Mouse (Mus musculus): ENCODE measurements around the gene Nfya.
A peak's percentile ranks its signal among the peaks of the same experiment; 100 is the strongest.

Gene Nfya

DNA sequence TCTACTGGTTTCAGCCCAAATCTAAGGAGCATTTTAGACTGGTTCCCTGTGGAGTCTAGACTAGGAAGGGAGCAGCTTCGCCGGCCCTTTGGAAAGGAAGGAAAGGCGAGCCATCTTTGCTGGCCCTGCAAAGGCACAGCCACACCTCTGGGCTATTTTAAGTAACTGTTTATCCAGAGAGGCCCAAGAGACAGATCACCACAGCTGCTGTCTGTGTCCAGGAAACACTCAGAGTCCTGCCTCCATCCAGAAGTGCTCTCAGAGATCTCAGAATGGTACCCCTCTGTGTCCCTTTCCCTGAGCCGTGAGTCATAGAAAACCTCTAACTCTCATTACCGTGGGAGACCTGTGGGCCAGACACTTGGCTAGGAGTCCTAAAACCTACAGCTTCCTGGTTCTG lies 20.7 kb upstream of the Nfya start:
- no peak for DNase-seq

DNA sequence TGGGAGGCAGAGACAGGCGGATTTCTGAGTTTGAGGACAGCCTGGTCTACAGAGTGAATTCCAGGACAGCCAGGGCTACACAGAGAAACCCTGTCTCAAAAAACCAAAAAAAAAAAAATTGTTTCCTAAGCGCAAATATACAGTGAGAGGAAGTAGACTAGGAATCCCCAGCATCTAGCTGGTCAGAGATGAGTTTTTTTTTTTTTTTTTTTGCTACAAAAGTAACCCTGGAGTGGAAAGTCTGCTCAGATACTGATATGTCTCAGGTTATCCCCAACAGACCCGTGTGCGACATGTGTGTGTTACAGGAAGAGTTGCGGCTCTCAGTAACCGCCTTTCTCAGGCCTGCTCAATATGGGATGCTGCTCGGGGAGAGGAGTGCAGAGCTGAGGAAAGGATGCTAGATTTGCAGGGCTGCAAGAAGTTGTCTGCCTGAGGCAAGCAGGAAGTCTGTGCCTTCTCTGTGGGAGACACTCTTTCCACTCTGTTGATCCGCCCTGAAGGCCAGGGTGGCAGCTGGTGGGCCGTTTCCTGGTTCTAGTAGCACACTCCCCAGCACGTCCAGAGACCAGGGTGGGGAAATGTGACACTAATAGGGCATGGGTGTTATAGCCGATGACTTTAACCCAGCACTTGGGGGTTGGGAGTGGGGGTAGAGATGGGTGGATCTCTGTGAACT lies 18.3 kb upstream of the Nfya start:
- no peak for DNase-seq

DNA sequence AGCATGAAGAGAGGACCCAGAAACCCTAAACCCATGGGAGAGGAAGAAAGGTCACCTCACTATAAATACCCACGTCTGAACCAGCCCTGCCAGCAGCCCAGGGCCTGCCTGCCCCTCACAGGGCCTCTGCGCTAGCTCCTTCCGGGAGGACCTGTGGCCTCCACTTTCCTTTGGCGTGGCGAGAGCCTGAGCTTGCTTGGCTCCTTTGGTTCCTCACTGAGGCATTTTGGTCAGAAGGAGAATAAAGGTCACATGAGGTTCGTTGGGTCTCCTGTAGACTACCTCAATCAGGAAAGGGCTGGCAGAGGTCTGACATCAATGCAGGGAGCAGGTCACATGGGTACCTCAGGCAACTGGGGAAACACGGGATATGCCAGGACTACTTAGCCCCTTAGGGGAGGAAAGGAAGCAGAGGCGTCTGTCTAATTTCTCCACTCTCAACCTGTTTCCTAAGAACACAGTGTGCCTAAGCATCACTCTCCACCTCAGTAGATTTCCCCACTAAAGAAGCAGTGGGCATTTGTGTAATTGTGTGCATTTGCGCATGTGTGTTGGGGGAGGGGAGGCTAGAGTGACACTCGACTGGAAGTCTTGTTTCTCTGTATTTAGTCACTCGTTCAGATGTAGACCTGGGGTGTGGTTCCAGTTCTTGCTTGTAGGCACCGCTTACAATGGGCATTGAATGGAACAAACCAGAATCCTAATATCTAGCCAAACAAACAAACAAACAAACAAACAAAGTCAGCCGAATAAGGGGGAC lies 17.5 kb upstream of the Nfya start:
- DNase-seq: no peak

- DNase-seq: no peak
These were observed 16.3 kb upstream of the Nfya start for GRCm38 (mm10) chr17:48425823-48426612.

DNA sequence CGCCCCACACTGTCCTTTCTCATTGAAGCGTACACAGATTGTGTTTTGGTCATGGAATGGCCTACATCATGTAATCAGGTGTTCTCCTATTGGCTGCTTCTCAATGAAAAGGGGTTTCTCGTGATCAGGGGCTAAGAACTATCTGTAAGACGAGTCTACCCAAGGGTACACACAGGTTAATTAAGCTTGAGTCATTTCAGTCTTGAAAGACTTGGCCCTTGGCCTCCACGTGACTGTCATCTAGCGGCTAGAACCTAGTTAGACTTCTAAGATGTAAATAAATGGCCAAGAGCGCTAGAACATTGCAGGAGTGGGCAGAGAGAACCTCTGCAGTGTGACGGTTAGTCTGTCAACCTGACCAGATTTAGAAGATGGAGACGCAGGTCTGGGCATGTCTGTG lies 14.5 kb upstream of the Nfya start:
- peak; percentile 49 for DNase-seq

DNA sequence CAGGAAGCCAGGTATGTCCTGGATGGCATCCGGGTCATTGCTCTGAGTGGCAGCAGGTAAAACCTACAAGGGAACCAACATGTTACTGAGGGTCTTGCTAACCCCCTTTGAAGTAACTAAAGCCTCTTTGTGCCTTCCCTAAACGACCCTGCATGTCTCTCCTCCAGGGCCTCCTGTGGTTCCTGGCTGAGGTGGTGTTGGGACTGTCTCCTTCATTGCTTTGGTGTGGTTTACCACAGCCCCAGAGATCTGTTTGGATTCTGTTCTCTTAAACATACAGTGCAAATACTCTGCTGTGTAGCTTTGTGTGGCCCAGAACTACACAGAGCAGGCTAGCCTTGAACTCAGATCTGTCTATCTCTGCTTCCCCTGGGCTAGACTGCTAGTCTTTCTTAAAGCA lies 9.9 kb upstream of the Nfya start:
- no peak for DNase-seq

- no peak for DNase-seq
These were observed 9.1 kb upstream of the Nfya start for GRCm38 (mm10) chr17:48418781-48419180.

DNA sequence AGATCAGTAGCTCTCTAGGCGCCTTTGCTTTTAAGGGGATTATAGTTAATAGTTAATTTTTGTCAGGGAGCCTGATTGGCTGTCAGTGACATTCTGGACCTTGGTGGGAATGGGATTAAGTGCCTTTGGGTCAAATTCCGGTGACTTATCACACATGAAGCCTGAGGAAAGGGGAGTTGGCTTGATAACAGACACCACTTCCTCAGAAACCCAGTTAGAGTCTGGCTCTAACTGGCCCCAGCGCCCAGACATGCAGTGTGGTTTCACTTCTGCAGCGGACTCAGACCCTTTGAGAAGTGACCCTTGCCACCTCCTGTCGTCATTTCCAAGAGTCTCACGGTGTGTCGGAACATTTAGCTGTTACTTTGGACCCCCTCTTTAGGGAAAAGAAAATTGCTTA lies 8.5 kb upstream of the Nfya start:
- peak; percentile 61 for DNase-seq

DNA sequence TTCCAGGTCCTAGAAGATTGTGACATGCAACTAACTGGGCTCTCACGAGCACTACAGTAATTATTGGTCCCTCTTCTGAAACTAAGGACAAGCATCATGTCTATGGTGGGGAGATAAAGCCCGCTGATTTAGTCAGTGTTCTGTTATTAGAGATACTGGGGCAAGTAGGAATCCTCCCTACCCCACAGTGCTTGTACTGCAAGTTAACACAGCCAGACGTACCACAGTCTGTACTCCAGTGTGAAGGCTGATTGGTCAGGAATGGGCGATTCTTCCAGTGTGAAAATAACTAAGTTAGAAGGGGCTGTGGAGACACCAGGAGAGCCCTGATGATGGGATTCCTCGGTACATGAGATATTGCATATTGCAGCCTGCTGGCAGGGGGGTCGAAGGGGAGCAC lies 7.8 kb upstream of the Nfya start:
- DNase-seq: no peak

DNA sequence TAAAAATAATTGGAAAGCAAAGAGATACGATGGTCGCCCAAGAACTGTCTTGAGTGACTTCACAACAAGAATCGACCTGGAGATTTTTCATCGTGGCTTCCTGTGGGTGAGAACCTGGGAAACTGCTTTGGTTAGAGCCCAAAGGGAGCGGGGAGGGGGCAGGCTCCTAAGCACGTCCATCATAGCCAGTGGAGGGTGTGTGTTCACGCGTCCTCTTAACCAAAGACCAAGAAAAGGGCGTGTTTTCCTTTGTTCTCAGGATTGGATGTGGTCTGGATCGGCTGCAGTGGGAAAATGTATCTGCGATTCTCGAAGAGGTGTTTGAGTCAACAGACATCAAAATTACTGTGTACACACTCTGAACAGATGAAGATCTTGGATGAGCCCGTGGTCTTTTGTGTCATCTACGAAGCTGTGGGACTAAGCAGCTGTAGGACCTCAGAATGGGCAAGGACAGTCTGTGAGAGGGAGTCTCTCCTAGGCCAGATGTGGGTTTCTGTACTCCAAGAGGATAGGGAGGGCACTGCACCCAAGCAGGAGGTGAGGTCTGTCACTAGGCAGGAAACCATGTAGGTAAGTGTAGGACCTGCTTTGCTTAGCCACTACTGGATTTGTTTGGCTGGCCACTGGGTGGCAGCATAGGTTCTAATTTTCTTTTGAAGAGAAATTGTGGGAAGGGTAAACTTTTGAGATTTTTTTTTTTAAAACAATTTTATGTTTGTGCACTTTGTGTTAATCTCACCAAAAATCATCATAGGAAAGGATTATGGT lies 6.9 kb upstream of the Nfya start:
- peak; percentile 61 for DNase-seq

GRCm38 (mm10) chr17:48416011-48416410 lies 6.3 kb upstream of the Nfya start:
- DNase-seq: peak; percentile 31

DNA sequence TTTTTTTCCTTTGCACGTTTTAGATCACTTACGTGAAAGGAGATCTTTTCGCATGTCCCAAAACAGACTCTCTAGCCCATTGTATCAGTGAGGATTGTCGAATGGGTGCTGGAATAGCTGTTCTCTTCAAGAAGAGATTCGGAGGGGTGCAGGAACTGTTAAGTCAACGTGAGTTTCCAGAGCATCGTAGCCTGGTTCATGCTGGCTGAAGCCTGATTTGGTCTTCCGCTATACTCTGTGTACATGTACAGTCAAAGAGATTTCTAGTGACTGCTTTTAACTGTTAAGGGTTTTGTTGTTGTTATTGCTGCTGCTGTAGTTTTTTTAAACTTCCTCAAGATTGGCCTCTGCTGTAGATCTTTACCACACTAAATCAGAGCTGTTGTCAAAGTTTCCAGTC lies 1.5 kb upstream of the Nfya start:
- no peak for DNase-seq

DNA sequence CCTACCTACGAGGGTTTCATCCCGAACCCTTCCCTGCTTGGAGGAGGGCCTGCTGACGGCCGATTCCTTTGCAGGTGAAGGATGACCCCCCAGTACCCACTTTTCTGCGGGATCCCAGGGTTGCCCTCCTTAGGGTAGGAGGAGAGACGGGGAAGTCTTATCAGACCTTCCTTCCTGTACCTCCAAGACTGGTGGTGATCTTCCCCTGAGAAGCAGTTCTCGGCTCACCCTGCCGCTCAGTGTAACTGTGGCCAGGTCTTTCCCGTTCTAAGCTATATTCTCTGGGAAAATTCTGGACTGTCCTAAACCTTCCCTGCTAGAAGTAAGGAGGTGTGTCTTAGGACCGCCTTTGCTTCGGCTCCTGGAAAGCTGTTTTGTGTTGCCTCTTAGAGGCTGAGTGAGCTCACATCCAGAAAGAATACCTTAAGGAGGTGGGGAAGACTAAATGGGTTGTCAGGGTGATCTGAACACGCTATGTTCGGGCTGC lies 636 bp upstream of the Nfya start:
- DNase-seq: no peak

DNA sequence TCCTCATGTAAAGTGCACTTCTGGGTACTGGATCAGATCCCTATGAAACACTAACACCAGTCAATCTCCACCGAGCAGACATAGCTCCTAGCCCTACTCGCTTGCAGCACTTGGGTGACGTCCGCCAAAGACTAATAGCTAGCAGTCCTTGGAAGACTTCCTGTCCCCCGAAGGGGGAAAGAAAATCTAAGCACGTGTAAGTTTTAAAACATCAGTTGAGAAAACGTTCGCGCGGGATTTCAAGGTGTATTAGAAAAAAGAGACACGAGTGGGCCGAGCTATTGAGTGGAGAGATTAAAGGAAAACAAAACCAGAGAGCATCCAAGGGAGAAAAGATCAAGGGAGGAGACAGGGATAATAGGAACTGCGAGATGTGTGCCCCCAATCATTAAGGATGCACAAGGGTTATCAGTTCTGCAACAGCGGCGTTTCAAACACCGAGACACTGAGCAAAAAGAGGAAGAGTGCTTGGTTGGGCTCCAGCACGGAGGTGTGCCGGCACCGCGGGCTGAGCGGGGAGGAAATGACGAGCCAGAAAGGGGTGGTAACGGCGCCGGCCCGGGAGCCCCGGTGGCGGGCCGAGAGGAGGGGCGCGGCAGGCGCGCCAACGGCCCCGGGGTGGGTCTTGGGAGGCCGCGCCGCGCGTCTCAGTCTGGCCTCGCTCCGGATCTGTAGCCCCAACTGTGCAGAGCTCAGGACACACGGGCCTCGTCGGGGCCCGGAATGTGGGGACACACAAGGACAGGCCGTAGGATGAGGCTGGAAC lies 997 bp downstream of the Nfya start:
- DNase-seq: peak; percentile 69

GRCm38 (mm10) chr17:48407910-48408525 lies 1.7 kb downstream of the Nfya start:
- no peak for DNase-seq

GRCm38 (mm10) chr17:48407154-48407553 lies 2.6 kb downstream of the Nfya start:
- DNase-seq: no peak

DNA sequence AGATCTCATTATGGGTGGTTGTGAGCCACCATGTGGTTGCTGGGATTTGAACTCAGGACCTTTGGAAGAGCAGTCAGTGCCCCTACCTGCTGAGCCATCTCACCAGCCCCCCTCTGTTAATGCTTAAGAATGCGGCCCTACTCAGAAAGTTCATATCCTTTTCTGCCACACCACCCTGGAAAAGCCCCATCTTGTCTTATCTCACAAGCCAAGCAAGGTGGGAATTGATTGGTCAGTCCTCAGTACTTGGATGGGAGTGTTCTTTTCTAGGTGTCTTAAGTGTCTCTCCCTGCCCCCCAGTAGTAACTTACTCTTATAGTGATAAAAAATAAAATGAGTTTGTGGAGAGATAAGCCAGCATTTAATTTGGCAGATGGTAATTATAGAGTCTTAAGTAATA lies 5.0 kb downstream of the Nfya start:
- no peak for DNase-seq

- DNase-seq: no peak
These were observed 5.9 kb downstream of the Nfya start for GRCm38 (mm10) chr17:48403848-48404247.

- DNase-seq: peak; percentile 27
These were observed 7.0 kb downstream of the Nfya start for GRCm38 (mm10) chr17:48402751-48403150.

GRCm38 (mm10) chr17:48401710-48402109 lies 8.0 kb downstream of the Nfya start:
- no peak for DNase-seq

GRCm38 (mm10) chr17:48392616-48393015 lies 17.1 kb downstream of the Nfya start:
- DNase-seq: no peak

- DNase-seq: peak; percentile 25
These were observed 18.3 kb downstream of the Nfya start for GRCm38 (mm10) chr17:48391446-48391845.

All from kidney, adult 11 months (tissue).